Mouse (Mus musculus) C2C12 (cell line): ENCODE measurements at regions not wholly inside any gene's neighbourhood (a gene's known extent, or its start where the extent isn't known, plus 50 kb on each side); places are given as distances from the start of the nearest gene placed in this dataset.

Experiments used
- H3K27me3 ChIP-seq: one replicate; pipeline ENCODE4 v1.6.1; 2011; ENCODE audit not compliant: control insufficient read depth, insufficient read depth, insufficient read length
- H3K36me3 ChIP-seq: one replicate; pipeline ENCODE4 v1.6.1; 2011; ENCODE audit not compliant: control insufficient read depth, insufficient read depth
- H3K4me3 ChIP-seq: one replicate; pipeline ENCODE4 v1.5.1; 2011; ENCODE audit warnings: mild to moderate bottlenecking, control low read depth; ENCODE audit not compliant: poor library complexity, insufficient read depth, severe bottlenecking
- H3K79me2 ChIP-seq: one replicate; pipeline ENCODE4 v1.6.1; 2011; ENCODE audit not compliant: control insufficient read depth, insufficient read depth
- H3K79me3 ChIP-seq: one replicate; pipeline ENCODE4 v1.6.1; 2011; ENCODE audit warnings: low read depth, control low read depth
- H3ac ChIP-seq: one replicate; pipeline ENCODE3; 2011; ENCODE audit warnings: low read depth; ENCODE audit not compliant: control insufficient read depth, insufficient read length
- CEBPB ChIP-seq: IDR thresholded peaks from one replicate; pipeline ENCODE4 v1.6.1; 2011; ENCODE audit warnings: low read depth, mild to moderate bottlenecking, control low read depth, moderate library complexity
- CTCF ChIP-seq: IDR thresholded peaks from one replicate; pipeline ENCODE4 v1.5.1; 2011; ENCODE audit not compliant: control insufficient read depth, insufficient read depth, insufficient read length
- FOSL1 ChIP-seq: IDR thresholded peaks from one replicate; pipeline ENCODE4 v1.8.0; 2011; ENCODE audit warnings: mild to moderate bottlenecking, low read length; ENCODE audit not compliant: poor library complexity, insufficient read depth, severe bottlenecking
- MAX ChIP-seq: IDR thresholded peaks from one replicate; pipeline ENCODE4 v1.6.1; 2011; ENCODE audit warnings: mild to moderate bottlenecking, control low read depth
- MYOD1 ChIP-seq: IDR thresholded peaks from one replicate; pipeline ENCODE4 v1.6.1; 2011; ENCODE audit warnings: low read depth; ENCODE audit not compliant: control insufficient read depth, insufficient read length
- MYOG ChIP-seq: IDR thresholded peaks from one replicate; pipeline ENCODE4 v1.6.1; 2011; ENCODE audit not compliant: control insufficient read depth, insufficient read length; ENCODE audit errors: extremely low read depth
- USF1 ChIP-seq: IDR thresholded peaks from one replicate; pipeline ENCODE4 v1.6.1; 2011; ENCODE audit warnings: low read depth, mild to moderate bottlenecking, control low read depth, moderate library complexity

DNA sequence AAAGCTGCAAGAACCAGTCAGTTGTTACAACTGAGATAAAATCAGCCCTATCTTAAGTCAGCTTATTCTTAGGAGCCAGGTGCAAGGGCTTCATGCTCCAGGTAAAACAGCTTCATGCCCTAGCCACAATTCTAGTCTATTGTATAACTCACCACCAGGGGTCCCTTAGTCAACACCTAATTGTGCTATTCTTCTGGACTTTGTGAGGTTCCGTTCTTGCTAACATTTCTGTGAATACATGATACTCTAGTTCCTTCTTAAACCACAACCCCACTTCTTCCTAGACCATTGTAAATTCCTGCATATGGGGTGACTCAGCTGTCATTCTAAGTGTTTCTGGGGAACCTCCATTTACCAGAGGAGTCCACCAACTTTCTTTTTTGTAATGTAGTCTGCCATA, 57.9 kb upstream of the Gm49339 start:
- no peak overlapping the region for H3ac ChIP-seq
- TF ChIP-seq MYOG (no peak), CEBPB (no peak), CTCF (no peak), MAX (no peak), FOSL1 (no peak), USF1 (no peak), MYOD1 (no peak)
- H3K79me3 ChIP-seq = no peaks in the 10 kb centered on the region
- no peak overlapping the region for H3K4me3 ChIP-seq
- no peaks in the 10 kb centered on the region for H3K79me2 ChIP-seq
- no peaks in the 10 kb centered on the region for H3K36me3 ChIP-seq
- no peaks in the 10 kb centered on the region for H3K27me3 ChIP-seq
